Mouse (Mus musculus) lung, postnatal 36 days (tissue): ENCODE data around the gene Lrrc46.

ENCODE experiments used
- DNase-seq: peaks from one replicate; pipeline ENCODE4 v3.0.0; 2022; ENCODE audit warnings: mixed read lengths

Lrrc46 gene

DNA sequence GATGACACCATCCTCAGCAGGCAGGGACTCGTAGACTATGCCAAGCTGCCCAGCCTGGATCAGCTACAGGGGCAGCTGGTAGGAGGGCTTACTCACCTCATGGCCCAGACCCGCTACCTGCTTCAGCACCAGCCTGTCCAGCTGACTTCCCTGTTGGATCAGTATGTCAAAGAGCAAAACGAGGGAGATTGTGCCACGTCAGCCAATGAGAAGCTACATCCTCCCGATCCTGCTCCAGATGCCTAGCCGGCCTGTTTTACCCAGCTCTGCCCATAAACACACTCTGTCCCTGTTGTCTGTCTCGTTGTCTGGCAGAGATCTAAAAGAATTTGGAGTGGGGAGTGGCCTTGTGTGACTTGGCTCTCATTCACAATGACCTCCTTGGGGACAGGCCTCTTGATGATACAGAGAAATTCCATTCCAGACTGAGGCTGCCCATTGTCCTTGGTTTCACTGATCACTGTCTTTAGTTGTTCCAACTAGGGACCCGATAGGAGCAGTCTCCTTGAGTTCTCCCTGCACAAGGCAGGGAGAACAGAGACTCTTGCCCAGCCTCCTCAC lies 7.0 kb upstream of the Lrrc46 start:
- no peak for DNase-seq

DNA sequence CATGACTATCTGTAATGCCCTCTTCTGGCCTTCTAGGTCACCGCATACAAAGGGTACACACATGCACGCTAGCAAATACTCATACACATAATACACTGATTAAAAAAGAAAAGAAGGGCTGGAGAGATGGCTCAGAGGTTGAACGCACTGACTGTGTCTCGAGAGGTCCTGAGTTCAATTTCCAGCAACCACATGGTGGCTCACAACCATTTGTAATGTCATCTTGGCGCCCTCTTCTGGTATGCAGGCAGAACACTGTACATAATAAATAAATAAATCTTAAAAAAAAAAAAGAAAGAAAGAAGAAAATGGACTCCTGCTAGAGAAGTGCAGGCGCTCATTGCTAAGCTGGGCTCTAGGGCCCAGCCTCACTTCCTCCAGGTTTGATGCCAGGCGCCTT lies 4.7 kb upstream of the Lrrc46 start:
- no peak for DNase-seq

DNA sequence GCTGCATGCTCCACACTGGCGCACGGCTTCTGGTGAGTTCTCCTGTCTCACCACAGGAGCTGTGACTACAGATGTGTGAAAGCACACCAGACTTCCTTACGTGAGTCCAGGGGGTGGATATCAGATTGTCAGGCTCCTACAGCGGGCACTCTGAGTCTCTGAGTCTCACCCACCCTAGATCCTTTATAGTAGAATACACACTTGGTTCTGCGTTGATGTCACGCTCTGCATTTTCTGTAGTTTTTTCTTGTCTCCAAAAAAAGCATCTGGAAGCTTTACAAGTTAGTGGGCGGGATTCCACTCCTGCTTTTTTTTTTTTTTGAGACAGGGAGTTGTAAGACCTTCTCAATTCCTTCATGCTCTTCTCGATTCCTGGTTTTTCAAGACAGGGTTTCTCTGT lies 3.7 kb upstream of the Lrrc46 start:
- no peak for DNase-seq

DNA sequence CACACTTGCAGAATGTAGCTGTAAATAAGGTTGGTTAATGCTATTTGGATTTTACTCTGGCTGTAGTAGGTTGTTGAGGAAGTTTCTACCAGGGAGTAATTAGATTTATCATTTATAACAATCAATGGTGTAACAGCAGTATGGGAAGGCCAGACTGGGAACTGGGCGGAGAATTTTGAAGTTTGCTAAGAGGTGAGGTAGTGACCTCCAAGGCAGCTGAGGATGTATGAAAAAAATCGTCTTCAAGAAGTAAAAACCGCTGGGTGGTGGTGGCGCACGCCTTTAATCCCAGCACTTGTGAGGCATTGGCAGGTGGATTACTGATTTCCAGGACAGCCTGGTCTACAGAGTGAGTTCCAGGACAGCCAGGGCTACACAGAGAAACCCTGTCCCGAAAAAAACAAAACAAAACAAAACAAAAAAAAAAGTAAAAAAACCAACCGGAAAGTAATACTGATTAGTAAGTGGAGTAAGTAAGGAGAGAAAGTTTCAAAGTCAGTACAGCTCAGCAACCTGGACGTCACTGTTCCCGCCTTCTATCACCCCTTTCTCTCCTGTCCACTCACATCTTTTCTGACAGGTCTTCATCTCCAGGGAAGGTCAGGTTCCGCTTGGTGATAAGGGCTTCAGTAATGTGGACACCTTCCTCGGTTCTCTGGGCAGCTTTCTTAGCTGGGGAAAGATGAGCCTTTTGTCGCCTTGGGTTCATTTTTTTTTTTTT lies 746 bp downstream of the Lrrc46 start:
- no peak for DNase-seq

DNA sequence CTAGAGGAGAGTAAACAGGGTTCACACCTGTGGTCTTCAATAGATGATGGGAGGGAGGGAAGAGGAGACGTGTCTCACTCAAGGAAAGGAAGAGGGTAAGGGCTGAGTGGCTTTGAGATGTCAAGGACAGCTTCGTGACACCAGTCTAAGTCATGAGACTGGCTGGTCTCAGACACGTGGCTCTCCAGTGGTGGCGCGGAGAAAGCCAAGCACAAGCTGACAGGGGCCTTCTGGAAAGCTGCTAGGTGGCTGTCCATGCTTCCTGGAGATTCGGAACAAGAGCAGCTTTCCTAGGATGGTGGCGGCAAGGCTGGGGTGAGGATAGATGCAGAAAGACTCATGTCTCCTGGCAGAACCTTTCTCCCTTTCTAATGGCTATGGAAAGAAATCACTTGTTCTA lies 2.3 kb downstream of the Lrrc46 start:
- no peak for DNase-seq

DNA sequence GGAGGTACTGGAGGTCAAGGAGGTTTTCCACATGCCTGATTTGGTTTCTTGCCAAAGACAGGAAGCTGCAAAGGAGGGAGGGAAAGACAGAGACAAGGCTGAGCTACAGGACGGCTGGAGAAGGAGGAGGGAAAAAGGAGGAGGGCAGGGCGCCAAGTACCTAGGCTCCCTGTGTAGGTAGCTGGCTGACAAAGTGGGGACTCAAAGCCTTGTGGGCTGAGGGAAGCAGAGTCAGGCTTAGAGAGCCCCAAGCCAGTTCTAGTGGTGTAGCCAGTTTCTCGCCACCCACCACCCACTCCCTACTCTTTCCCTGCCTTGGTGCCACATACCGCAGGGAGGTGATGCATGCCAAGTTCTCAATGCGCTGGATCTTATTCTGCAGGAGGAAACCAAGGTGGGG lies 5.1 kb downstream of the Lrrc46 start:
- DNase-seq, result no peak

DNA sequence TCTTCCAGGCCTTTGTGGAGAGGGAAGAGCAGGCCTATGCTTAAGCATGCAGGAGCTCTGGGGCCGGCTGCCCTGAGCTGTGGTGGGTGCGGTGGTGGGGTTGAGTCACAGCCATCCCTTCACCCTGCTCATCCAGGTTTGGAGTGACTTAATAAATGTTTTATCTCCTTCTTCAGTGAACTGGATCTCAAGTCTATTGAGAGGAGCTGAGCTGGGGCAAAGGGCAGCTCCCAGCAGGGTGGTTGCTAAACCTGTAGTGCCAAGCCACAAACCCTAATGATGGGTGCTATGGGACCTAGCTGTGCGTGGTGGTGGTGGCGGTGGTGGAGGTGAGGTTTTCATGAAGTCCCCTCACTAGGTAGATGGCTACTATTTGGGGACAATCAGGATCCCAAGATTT lies 7.4 kb downstream of the Lrrc46 start:
- DNase-seq, result no peak

DNA sequence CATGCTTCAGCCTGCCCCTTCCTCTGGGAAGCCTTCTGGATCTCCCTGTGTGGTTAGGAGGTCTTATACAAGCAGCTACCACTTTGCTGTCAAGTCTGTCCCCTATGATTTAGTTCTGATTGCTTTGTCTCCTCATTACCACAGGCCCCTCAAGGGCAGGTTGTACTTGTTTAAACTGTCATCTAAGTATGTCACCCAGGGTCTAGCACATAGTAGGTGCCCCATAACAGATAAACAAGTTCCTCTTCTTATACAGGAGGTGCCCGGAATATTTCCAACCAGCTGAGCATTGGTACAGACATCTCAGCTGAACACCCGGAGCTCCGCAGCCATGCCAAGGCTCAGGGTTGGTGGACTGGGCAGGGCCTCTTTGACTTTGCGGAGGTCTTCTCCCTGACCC lies 8.7 kb downstream of the Lrrc46 start:
- DNase-seq, result no peak

DNA sequence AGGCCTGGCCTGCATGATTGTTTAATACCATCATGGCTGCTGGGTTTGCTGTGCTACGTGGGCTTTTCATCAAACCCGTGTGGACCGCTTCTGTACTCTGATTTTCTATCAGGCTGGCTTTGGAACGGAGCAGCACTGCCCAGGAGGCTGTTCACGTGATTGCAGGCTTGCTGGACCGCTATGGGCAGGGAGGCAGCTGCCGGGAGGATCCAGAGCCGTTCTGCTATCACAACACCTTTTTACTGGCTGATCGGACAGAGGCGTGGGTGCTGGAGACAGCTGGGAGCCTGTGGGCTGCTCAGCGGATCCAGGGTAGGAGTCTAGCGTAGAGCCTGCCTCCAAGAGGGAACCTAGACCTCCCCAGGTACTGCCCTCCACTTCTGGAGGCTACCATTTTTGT lies 9.2 kb downstream of the Lrrc46 start:
- no peak for DNase-seq

DNA sequence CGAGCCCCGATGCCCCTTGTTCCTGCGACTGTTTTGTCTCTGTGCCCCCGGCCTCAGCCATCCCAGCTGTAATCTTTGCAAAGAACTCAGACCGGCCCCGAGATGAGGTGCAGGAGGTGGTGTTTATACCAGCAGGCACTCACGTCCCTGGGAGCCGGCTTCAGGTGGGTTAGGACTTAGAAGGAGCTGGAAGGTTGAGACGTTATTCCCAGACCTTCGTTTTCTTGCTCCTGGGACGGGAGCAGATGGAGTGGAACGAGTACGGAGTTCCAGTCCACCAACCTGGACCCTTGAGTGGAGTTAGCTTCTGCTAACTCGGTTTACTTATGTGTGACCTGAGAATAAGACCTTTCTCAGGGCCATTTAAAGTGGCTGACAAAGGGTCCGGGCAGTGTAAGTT lies 10.8 kb downstream of the Lrrc46 start:
- DNase-seq, result no peak

DNA sequence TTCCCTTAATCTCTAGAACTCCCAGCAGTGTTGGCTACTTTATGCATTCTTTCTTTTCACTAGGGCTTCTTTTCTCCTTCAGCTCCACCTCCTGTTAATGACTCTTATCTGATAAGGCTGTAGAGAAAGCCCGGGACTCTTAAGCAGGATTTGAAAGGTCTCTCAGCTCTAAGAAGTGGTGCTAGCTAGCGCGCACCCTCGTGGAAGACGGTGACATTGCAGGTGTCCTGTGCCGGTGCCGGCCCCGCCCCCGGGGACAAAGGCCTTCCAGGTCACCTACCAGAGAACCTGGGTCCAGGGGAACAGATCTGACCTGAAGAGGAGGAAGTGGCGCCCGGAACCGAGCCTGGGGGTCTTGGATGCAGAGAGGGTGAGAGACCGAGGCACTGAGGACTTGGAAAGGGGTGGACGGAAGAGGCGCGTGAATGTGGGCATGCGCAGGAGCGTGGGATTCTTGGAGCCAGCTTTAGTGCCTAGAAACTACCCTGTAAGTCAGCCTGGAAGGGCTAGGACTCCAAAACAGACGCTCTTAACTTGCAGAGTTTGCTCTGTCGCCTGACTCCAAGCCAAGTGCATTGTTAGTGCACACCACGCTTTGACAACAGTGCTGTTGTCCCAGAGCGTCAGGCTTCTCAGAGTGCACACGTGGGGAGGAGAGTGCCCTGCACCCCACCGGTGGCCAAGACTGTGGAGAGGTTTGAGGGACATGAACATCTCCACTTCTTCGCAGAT lies 11.4 kb downstream of the Lrrc46 start, which contains the start of gene Scrn2:
Gene Scrn2 (plus strand): TSS at position 253 of the 732 bp plus-strand sequence.
- DNase-seq, result peak; percentile 92

DNA sequence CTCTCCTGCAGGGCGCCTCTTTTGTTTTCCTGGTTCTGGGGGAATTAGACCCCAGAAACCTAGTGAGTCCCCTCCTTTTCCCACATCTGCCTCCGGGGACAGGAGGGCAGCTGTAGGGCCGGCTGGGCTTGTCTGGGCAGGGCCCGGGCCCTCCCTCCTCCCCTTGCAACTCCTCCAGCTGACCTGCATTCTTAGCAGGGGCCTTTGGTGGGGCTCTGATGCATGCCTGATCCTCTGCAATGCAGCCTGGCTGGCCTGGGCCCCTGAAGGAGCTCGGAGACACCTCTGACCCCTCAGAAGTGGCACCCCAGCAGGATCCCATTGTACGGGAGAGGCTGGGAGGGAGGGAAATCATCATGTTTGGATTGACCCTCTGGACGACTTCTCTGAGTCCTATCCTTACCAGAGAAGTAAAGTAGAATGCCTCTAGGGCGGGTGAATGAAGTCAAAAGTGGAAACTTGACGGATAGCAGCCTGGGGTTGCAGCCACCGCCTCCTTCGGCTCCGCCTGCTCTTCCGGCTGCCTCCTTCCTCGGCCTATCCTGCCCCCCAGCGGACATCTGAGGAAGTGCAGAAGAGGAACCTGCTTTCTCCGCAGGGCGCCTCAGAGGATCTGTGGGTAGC lies 15.4 kb downstream of the Lrrc46 start:
- peak; percentile 91 for DNase-seq

DNA sequence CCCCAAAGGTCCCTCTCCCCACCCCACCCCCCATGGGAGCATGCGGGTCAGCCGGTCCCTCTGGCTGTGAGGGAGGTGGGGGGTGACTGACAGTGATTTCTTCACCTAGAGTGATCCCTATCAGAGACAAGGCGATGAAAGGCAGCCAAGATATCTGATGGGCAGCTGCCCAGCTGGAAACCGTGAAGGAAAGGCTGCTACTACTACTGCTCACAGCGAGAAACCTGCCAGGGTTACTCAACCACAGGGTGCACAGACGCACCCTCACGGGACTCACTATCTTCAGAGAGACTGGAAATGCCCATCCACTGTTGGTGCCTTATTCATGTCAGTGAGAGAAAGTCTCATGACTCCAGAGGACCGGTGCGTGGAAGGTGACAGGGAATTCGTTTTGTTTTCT lies 16.2 kb downstream of the Lrrc46 start:
- peak; percentile 37 for DNase-seq

DNA sequence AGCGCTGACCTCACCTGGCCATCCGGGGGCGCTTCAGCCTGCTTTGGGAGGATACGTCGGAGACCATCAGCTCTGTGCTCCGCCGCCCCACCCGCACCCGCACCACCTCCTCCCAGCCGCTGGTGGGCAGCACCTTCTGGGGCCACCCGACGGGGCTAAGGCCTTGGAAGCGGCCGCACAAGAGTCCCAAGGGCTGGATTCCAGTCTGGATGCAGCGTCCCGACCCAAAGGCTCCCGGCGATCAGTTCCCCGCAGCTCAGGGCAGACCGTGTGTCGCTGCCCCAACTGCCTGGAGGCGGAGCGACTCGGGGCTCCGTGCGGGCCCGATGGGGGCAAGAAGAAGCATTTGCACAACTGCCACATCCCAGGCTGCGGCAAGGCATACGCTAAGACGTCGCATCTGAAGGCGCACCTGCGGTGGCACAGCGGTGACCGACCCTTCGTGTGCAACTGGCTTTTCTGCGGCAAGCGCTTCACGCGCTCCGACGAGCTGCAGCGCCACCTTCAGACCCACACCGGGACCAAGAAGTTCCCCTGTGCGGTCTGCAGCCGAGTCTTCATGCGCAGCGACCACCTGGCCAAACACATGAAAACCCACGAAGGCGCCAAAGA lies 19.2 kb downstream of the Lrrc46 start:
- peak; percentile 81 for DNase-seq

DNA sequence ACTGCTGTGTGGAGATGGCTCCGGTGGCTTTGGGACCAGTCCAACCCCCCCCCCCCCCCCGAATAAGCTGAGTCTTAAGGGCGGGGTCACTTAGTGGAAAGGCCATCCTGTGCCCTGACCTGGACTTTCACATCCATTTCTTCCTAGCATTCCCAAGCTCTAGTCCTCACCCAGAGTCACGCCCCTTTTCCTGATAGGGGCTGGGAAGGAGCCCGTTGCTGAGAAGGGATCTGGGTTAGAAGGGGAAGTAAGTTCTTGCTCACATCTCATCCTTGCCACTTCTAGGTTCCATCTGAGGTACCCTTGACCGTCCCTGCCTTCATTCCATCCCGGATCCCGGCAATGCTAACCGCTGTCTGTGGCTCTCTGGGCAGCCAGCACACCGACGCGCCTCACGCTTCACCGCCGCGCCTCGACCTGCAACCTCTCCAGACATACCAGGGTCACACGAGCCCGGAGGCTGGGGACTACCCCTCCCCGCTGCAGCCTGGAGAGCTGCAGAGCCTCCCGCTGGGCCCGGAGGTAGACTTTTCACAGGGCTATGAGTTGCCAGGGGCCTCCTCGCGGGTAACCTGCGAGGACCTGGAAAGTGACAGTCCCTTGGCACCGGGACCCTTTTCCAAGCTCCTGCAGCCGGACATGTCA lies 20.0 kb downstream of the Lrrc46 start:
- DNase-seq, result no peak

DNA sequence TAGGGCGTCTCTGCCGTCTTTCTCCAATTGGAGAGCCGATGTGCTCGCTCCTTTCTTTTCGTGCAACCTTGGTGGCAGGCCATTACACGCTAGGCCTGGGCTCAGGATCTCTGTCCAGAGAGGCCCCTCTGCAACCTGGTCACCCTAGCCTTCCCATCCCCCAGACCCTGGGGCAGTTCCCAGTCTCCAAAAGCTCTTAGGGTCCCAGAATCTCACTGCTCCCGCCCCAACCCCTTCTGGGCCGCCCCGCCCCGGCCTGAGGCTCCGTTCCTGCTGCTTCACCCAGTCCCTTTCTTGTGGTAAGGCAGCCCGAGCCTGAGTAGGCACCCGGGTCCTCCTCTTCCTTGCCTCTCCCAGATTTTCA lies 21.9 kb downstream of the Lrrc46 start:
- no peak for DNase-seq

DNA sequence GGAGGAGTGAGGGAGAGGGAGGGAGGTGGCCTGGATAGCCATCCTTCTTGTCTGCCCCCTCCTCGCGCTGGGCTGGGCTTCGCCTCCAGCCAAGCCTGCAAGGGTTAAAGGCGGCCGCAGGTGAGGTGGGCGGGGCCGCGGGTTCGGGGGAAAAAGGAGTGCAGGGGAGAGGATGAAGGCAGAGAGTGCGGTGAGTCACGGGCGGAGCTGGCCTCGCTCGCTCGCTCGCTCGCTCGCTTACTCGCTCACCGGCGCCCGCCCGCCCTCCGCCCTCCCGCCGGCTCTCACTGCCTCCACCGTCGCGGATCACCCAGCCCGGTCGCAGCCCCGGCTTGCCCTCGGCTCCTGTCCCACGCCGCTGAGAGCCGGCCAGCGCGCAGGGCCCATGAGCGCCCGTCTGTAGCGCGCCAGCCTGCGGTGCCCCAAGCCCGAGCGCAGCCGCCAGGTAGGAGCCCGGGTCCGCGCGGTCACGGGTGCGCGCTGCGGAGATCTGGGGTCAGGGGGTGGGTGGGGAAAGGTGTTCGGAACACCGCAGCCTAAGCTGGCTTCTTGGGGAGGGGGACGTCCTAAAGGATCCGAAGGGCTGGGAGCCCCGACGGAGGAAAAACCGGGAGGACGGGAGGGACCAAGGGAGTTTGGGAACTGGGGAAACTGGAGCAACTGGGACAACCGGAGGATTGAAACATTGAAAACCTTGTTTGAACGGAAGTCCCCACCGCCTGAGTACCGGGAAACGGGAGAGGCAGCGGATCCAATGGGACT lies 22.4 kb downstream of the Lrrc46 start:
- no peak for DNase-seq

DNA sequence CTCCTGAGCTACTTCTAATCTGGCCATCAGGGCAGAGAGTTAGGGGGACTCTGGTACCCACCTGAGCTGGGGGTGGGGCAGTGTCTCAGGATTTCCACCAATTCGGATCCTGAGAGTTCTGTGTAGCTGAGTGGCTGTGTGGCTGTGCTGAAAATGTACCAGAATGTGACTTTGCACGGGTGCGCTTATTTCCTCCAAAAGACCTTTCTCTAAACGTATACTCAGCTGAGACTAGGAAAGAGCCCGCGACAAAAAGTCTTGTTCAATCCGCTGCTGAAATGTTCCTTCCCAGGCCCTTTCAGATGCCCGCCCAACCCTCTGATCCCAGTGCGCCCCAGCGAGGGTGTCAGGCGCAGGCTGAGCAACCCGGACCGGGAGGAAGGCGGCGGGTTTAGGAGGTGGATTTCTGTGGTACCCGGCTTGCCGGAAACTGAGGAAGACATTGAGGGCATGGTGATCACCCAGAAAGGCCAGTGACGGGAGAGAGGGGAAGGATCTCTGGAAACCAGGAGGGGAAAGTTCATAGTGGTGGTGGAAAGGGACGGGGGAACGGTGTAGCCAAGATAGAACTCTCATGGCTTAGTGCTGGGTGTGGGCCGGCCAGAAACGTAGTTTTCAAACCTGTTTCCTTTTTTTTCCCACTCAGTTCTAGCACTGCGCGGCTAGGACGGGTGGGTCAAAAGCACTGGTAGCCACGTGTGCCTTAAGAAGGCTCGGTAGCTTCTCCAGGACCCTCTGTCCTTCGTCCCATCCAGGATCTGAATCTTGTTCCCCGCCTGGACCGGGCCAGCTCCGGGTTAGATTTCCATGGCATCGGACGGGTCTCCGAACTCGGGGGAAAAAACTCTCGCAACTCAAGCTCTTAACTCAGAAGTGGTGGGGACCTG lies 23.3 kb downstream of the Lrrc46 start:
- no peak for DNase-seq

DNA sequence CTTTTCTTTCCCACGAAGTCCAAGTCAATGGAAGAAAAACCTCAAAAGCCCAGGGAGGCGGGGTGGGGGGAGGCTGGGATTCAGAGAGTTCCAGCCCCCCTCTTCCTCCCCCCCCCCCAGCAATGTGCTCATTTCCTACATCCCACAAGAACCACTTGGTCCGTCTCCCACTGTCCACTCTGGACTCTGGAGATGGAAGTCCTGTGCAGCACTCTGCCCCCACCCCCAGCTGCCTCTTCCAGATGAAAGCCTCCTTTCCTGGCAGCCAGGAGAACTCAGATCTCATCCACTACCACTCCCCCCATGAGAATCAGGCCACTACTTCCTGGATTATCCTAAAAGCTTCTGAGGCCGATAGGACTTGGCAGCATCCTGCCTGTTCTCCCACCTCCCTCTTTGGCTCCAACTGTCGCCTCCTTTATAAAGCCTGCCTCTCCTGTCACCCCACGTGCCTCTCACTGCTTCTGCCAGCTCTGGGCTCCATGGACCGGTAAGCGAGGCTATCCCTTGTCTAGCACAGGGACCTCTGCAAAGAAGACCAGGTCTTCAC lies 28.0 kb downstream of the Lrrc46 start, which contains the start of gene Sp6:
Gene Sp6 (plus strand): TSS at position 274 of the 550 bp plus-strand sequence.
- DNase-seq, result peak; percentile 36

DNA sequence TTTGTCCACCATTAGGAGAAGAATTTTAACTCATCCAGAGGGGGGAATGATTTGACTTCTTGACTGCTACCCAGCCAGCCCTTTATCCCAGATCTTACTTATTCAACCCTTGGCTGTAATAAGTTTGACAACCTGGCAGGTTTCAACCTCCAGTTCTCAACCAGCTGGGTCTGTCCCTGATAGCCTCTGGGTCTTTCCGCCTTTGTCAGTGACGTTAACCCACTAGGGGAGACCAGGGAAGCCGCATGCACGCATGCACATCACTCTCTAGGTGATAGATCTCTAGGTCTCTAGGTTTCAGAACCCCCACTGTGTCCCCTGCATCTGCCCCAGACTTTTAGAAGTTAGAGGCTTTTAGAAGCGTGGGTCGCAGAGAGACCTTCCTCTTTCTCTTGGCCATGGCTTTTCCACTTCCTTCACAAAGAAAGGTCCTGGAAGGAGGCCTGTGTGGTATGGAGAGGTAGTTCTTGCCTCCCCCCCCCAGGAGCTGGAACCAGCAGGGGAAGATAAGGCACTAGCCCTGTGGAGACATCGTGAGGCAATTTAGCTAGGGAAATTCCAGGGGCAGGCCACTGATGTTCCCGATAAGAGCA lies 31.9 kb downstream of the Lrrc46 start:
- no peak for DNase-seq
